Mouse (Mus musculus) liver, embryonic 16.5 days (tissue): Measurements from ENCODE around the gene Hist2h4. TPM values are rescaled to one million over a fixed set of nuclear protein-coding genes. Genes with fewer than 3 reads are reported as not detected.
A peak's percentile ranks its signal among the peaks of the same experiment; 100 is the strongest.

Experiments used
- ATAC-seq: fragments of 200-750 bp; cut with Nextera tagmentation; 2 replicates; pipeline ENCODE4 v1.8.0; 2017; ENCODE audit warnings: low read depth, mild to moderate bottlenecking, moderate number of reproducible peaks, moderate library complexity
- H3K27ac ChIP-seq: fragments of 300-500 bp; sonication (generic); 2 replicates; pipeline ENCODE4 v1.5.1; 2014; ENCODE audit warnings: mild to moderate bottlenecking, low read length
- H3K27me3 ChIP-seq: fragments of 300-500 bp; sonication (generic); 2 replicates; pipeline ENCODE4 v1.6.1; 2014; ENCODE audit warnings: low read depth, low read length, mixed read lengths; ENCODE audit not compliant: control insufficient read depth, insufficient read depth
- H3K36me3 ChIP-seq: fragments of 300-500 bp; sonication (generic); 2 replicates; pipeline ENCODE4 v1.6.1; 2014; ENCODE audit warnings: mild to moderate bottlenecking; ENCODE audit not compliant: control insufficient read depth, insufficient read depth
- H3K4me1 ChIP-seq: fragments of 300-500 bp; sonication (generic); 2 replicates; pipeline ENCODE4 v1.6.1; 2014; ENCODE audit warnings: low read depth, low read length, mixed read lengths; ENCODE audit not compliant: control insufficient read depth
- H3K4me2 ChIP-seq: fragments of 300-500 bp; sonication (generic); 2 replicates; pipeline ENCODE4 v1.6.1; 2014; ENCODE audit warnings: low read depth, low read length, mixed read lengths
- H3K4me3 ChIP-seq: fragments of 300-500 bp; sonication (generic); 2 replicates; pipeline ENCODE4 v1.5.1; 2014; ENCODE audit warnings: low read depth, mild to moderate bottlenecking, low read length
- H3K9ac ChIP-seq: fragments of 300-500 bp; sonication (generic); 2 replicates; pipeline ENCODE4 v1.6.1; 2014; ENCODE audit warnings: low read depth, low read length
- H3K9me3 ChIP-seq: fragments of 300-500 bp; sonication (generic); replicated peaks from 2 replicates; pipeline ENCODE4 v1.6.1; 2016; ENCODE audit warnings: low read length; ENCODE audit not compliant: control insufficient read depth
- WGBS: fragments of 180-500 bp; shearing (Covaris S2); extraction: QIAGEN DNeasy Blood & Tissue Kit; methylation state at CpG from one replicate; pipeline ENCODE4 v1.1.7; 2014; ENCODE audit not compliant: insufficient replicate concordance; 5-methylcytosine and 5-hydroxymethylcytosine counted together
- polyA plus RNA-seq: library from polyadenylated mRNA; unstranded; fragments of >200 nt; fragmentation: Nextera tagmentation; extraction: Ambion mirVana; gene quantifications from 2 replicates; pipeline ENCODE4 v1.2.1, GENCODE M21; 2015

The Hist2h4 gene
- polyA plus RNA-seq, 1 experiment from 2014 or later = 26.6 TPM

- no peaks in the 10 kb centered on the region for H3K27me3 ChIP-seq
- H3K9ac ChIP-seq = peak overlapping the region; percentile 84
- H3K9me3 ChIP-seq = no peaks in the 10 kb centered on the region
- peaks cover 45% of the 10 kb centered on the region for H3K4me1 ChIP-seq
- WGBS = 59% methylated on average over 7 of the region's 7 CpGs
- H3K36me3 ChIP-seq = no peaks in the 10 kb centered on the region
- H3K4me2 ChIP-seq = peak overlapping the region; percentile 70
- ATAC-seq = no peak
- peak overlapping the region; percentile 68 for H3K4me3 ChIP-seq
- H3K27ac ChIP-seq = peak overlapping the region; percentile 99
Observed at GRCm38 (mm10) chr3:96264404-96264949, 1.4 kb upstream of the Hist2h4 start.

DNA sequence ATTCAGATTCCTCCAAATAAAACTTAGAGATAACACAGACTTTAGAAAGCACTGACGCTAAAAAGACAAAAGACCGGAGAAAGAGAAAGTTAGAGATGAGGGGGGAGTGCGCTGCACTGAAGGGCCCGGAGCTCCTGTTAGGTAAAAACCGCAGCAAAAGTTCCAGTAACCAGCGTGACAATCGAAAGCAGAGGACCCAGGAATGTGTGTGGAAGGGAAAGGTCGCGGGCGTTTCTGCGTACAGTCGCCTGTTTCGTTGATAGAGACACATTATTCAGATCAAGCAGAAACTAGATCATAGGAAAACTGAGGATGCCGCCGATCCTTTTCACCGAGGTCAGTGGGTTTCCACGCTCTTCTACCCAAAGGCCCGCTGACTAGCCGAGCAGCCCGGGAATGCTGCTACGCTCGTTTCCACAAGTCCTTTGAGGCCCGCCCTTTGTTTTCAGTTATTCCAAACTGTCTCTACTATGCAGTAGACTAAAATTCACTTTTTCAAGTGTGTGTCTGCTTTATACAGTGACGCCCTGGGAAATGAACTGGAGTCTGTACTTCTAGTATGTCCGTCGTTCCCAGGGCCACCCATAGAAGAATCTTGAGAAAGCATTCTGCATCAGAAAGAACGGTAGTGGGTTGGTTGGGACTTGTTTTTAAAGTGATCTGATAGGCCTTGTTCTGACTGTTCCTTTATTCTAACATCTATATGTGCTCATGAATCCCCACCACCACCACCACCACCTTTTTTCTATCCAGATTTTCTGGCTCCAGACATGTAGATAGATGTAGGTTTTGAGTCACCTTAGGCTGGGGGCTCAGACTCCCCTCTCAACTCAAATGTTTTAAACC is 670 bp upstream of the Hist2h4 start:
- H3K4me2 ChIP-seq = peak overlapping the region; percentile 70
- 4% methylated on average over 27 of the region's 27 CpGs for WGBS
- no peak for ATAC-seq

DNA sequence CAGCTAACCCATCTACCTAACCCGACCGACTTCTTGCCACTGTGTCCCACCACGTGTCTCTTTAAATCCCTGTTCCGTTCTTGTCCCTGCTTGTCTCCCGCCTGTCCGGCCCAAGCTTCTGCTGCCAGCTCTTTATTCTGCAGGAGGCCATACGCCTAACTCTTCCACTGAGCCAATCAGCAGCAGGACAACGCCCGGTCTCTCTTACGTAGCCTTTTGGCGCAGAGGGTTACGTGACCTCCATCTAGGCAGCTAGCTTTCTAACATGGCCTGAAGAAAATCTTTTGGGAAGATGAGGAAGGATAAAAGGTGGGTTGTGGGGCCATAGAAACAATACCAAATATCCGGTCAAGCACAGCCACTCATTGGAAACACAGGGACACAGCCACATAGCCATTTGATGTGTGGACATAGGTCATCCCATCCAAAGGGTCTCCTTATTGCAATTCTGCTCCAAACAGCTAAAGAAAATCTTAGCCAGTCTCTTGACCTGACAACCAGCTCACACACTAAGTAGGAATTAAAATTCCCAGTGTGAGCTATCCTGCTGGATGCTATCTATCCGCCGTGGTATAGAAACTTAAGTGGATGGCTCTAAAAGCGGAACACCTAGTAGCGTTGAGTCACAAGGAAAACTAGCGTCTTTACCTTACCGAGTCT is 765 bp downstream of the Hist2h4 start:
- Histone ChIP-seq H3K9ac (peak overlapping the region; percentile 84), H3K4me2 (peak overlapping the region; percentile 70), H3K4me3 (peak overlapping the region; percentile 68), H3K27ac (peak overlapping the region; percentile 99), H3K9me3 (no peaks in the 10 kb centered on the region), H3K27me3 (no peaks in the 10 kb centered on the region), H3K4me1 (peaks cover 38% of the 10 kb centered on the region), H3K36me3 (no peaks in the 10 kb centered on the region)
- WGBS = 1% methylated on average over 19 of the region's 19 CpGs
- ATAC-seq = peak; percentile 75

More for the DNA sequence above, 670 bp upstream of the Hist2h4 start:
- no peaks in the 10 kb centered on the region for H3K9me3 ChIP-seq
- peak overlapping the region; percentile 84 for H3K9ac ChIP-seq
- no peaks in the 10 kb centered on the region for H3K36me3 ChIP-seq
- H3K27ac ChIP-seq = peak overlapping the region; percentile 99
- H3K4me3 ChIP-seq = peak overlapping the region; percentile 68
- H3K4me1 ChIP-seq = peaks cover 45% of the 10 kb centered on the region
- H3K27me3 ChIP-seq = no peaks in the 10 kb centered on the region

DNA sequence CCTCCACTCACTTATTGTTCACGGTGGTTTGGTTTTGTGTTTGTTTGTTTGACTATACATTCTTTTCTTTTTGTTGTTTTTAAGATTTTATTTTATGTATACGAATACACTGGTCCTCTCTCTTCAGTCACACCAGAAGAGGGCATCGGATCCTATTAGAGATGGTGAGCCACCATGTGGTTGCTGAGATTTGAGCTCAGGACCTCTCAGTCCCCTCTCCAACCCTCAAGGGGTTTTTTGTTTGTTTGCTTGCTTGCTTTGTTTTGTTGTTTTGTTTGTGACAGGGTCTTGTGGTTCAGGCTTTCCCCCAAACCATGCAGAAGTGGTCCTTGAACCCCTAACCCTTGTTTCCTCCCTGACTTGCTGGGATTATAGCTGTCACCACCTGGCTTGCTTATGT is 1.5 kb downstream of the Hist2h4 start:
- peak overlapping the region; percentile 70 for H3K4me2 ChIP-seq
- peaks cover 36% of the 10 kb centered on the region for H3K4me1 ChIP-seq
- H3K27ac ChIP-seq = peak overlapping the region; percentile 99
- H3K9me3 ChIP-seq = no peaks in the 10 kb centered on the region
- no peak for ATAC-seq
- H3K9ac ChIP-seq = peak overlapping the region; percentile 84
- H3K4me3 ChIP-seq = peak overlapping the region; percentile 68
- WGBS = 53% methylated on average over 3 of the region's 3 CpGs
- no peaks in the 10 kb centered on the region for H3K27me3 ChIP-seq
- H3K36me3 ChIP-seq = no peaks in the 10 kb centered on the region

DNA sequence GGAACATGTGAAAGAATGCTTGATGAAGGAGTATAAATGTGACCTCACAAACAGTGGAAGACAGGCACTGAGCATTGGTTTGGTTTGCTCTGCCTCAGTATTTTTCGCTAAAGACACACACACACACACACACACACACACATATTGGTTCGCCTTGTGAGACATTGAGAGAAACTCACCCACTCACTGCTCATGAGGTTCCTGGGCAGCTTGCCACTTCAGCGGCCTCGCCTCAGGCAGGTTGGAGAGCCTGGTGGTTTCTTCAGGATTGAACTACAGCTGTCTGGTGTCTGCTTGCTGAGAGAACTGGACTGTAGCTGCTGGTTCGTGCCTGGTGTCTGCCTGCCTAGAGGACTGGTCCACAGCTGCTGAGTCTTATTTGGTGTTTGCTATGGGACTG is 2.9 kb downstream of the Hist2h4 start:
- 80% methylated on average over 5 of the region's 5 CpGs for WGBS
- Histone ChIP-seq H3K27me3 (no peaks in the 10 kb centered on the region), H3K4me1 (peaks cover 35% of the 10 kb centered on the region), H3K9me3 (no peaks in the 10 kb centered on the region), H3K27ac (no peak overlapping the region), H3K9ac (no peak overlapping the region), H3K4me3 (no peak overlapping the region), H3K4me2 (no peak overlapping the region), H3K36me3 (no peaks in the 10 kb centered on the region)
- ATAC-seq = no peak

- no peak for ATAC-seq
- Histone ChIP-seq H3K36me3 (no peaks in the 10 kb centered on the region), H3K9me3 (no peaks in the 10 kb centered on the region), H3K4me1 (peaks cover 41% of the 10 kb centered on the region), H3K4me2 (no peak overlapping the region), H3K4me3 (no peak overlapping the region), H3K27ac (no peak overlapping the region), H3K27me3 (no peaks in the 10 kb centered on the region), H3K9ac (no peak overlapping the region)
- WGBS = 70% methylated on average over 3 of the region's 3 CpGs
Observed at GRCm38 (mm10) chr3:96257190-96257589, 5.9 kb downstream of the Hist2h4 start.

GRCm38 (mm10) chr3:96255926-96256593 is 7.1 kb downstream of the Hist2h4 start:
- Histone ChIP-seq H3K4me3 (no peak overlapping the region), H3K9me3 (no peaks in the 10 kb centered on the region), H3K27me3 (no peaks in the 10 kb centered on the region), H3K27ac (no peak overlapping the region), H3K4me2 (no peak overlapping the region), H3K36me3 (no peaks in the 10 kb centered on the region), H3K9ac (peak overlapping the region; percentile 1; the same call in 1 of the 2 replicates), H3K4me1 (peaks cover 31% of the 10 kb centered on the region)
- 53% methylated on average over 5 of the region's 5 CpGs for WGBS
- no peak for ATAC-seq

GRCm38 (mm10) chr3:96254683-96255355 is 8.3 kb downstream of the Hist2h4 start:
- Histone ChIP-seq H3K27ac (peak overlapping the region; percentile 83), H3K36me3 (no peaks in the 10 kb centered on the region), H3K4me3 (peak overlapping the region; percentile 21), H3K27me3 (no peaks in the 10 kb centered on the region), H3K4me2 (peak overlapping the region; percentile 56), H3K9me3 (no peaks in the 10 kb centered on the region), H3K4me1 (peaks cover 39% of the 10 kb centered on the region), H3K9ac (peak overlapping the region; percentile 59)
- peak; percentile 91 for ATAC-seq
- 25% methylated on average over 10 of the region's 10 CpGs for WGBS
